Mouse (Mus musculus): ENCODE measurements at regions not wholly inside any gene's neighbourhood (a gene's known extent, or its start where the extent isn't known, plus 50 kb on each side); places are given as distances from the start of the nearest gene placed in this dataset.
"Not testable (repeated sequence)": the region's sequence is repeated elsewhere in the genome, so short reads cannot be mapped to it uniquely, and the experiment has no call there.

- H3K36me3 ChIP-seq (ENCODE audit: control insufficient read depth, insufficient read depth, low read length), result no peaks in the 10 kb centered on the region
- H3K9ac ChIP-seq (ENCODE audit: low read depth, low read length), result no peak overlapping the region
- H3K27ac ChIP-seq, result no peak overlapping the region
- peaks cover 1% of the 10 kb centered on the region for H3K4me1 ChIP-seq (ENCODE audit: control insufficient read depth, insufficient read depth, low read length)
- no peak for DNase-seq
- H3K27me3 ChIP-seq (ENCODE audit: control insufficient read depth, insufficient read depth, low read length), result no peaks in the 10 kb centered on the region
- intact Hi-C loops (cut with DNase I), result no loop called here
- no peaks in the 10 kb centered on the region for H3K79me2 ChIP-seq (replicated peaks; ENCODE audit: control insufficient read depth, insufficient read depth, low read length)
- H3K4me3 ChIP-seq, result no peak overlapping the region
- no peak for TF ChIP-seq CTCF (IDR thresholded peaks at IDR 0.05)
- no peak for TF ChIP-seq POLR2A (IDR thresholded peaks at IDR 0.05; ENCODE audit: insufficient read depth, low read depth, low read length)
- no peak for TF ChIP-seq EP300 (IDR thresholded peaks at IDR 0.05; ENCODE audit: insufficient read depth, low read depth, low read length)
- 60% methylated on average over 3 of the region's 3 CpGs for WGBS
These were observed 110.8 kb upstream of the Ahi1 start for GRCm38 (mm10) chr10:20841430-20842040.

GRCm38 (mm10) chr10:20838685-20839425 lies 113.5 kb upstream of the Ahi1 start:
- Histone ChIP-seq H3K79me2 (replicated peaks; ENCODE audit: control insufficient read depth, insufficient read depth, low read length) (no peaks in the 10 kb centered on the region), H3K36me3 (ENCODE audit: control insufficient read depth, insufficient read depth, low read length) (no peaks in the 10 kb centered on the region), H3K27ac (no peak overlapping the region), H3K4me3 (no peak overlapping the region), H3K9ac (ENCODE audit: low read depth, low read length) (no peak overlapping the region), H3K27me3 (ENCODE audit: control insufficient read depth, insufficient read depth, low read length) (no peaks in the 10 kb centered on the region), H3K4me1 (ENCODE audit: control insufficient read depth, insufficient read depth, low read length) (peaks cover 1% of the 10 kb centered on the region)
- TF ChIP-seq EP300 (IDR thresholded peaks at IDR 0.05; ENCODE audit: insufficient read depth, low read depth, low read length) (no peak), CTCF (IDR thresholded peaks at IDR 0.05) (no peak), POLR2A (IDR thresholded peaks at IDR 0.05; ENCODE audit: insufficient read depth, low read depth, low read length) (no peak)
- 39% methylated on average over 8 of the region's 8 CpGs for WGBS
- no peak for DNase-seq
- intact Hi-C loops (cut with DNase I), result no loop called here

GRCm38 (mm10) chr10:20836816-20837215 lies 111.9 kb upstream of the Pde7b start:
- H3K4me1 ChIP-seq (ENCODE audit: control insufficient read depth, insufficient read depth, low read length); H3K27me3 ChIP-seq (ENCODE audit: control insufficient read depth, insufficient read depth, low read length); DNase-seq; intact Hi-C loops (cut with DNase I); H3K36me3 ChIP-seq (ENCODE audit: control insufficient read depth, insufficient read depth, low read length); H3K27ac ChIP-seq; H3K9ac ChIP-seq (ENCODE audit: low read depth, low read length); H3K79me2 ChIP-seq (replicated peaks; ENCODE audit: control insufficient read depth, insufficient read depth, low read length); H3K4me3 ChIP-seq: not testable (repeated sequence)
- 87% methylated on average over 4 of the region's 4 CpGs for WGBS

GRCm38 (mm10) chr10:20834806-20835575 lies 110.1 kb upstream of the Pde7b start:
- Histone ChIP-seq H3K9ac (ENCODE audit: low read depth, low read length) (no peak overlapping the region), H3K79me2 (replicated peaks; ENCODE audit: control insufficient read depth, insufficient read depth, low read length) (no peaks in the 10 kb centered on the region), H3K27ac (no peak overlapping the region), H3K4me1 (ENCODE audit: control insufficient read depth, insufficient read depth, low read length) (peaks cover 1% of the 10 kb centered on the region), H3K4me3 (no peak overlapping the region), H3K27me3 (ENCODE audit: control insufficient read depth, insufficient read depth, low read length) (no peaks in the 10 kb centered on the region), H3K36me3 (ENCODE audit: control insufficient read depth, insufficient read depth, low read length) (no peaks in the 10 kb centered on the region)
- intact Hi-C loops (cut with DNase I), result no loop called here
- DNase-seq, result peak in 1 of 2 experiments; percentile 37
- 66% methylated on average over 11 of the region's 11 CpGs for WGBS
- no peak for TF ChIP-seq EP300 (IDR thresholded peaks at IDR 0.05; ENCODE audit: insufficient read depth, low read depth, low read length)
- TF ChIP-seq CTCF (IDR thresholded peaks at IDR 0.05), result no peak
- TF ChIP-seq POLR2A (IDR thresholded peaks at IDR 0.05; ENCODE audit: insufficient read depth, low read depth, low read length), result no peak

GRCm38 (mm10) chr10:20828304-20828703 lies 103.4 kb upstream of the Pde7b start:
- no peak overlapping the region for H3K4me3 ChIP-seq
- TF ChIP-seq EP300 (IDR thresholded peaks at IDR 0.05; ENCODE audit: insufficient read depth, low read depth, low read length), result no peak
- no peak for TF ChIP-seq CTCF (IDR thresholded peaks at IDR 0.05)
- TF ChIP-seq POLR2A (IDR thresholded peaks at IDR 0.05; ENCODE audit: insufficient read depth, low read depth, low read length), result no peak
- H3K27me3 ChIP-seq (ENCODE audit: control insufficient read depth, insufficient read depth, low read length), result no peaks in the 10 kb centered on the region
- H3K27ac ChIP-seq, result no peak overlapping the region
- H3K4me1 ChIP-seq (ENCODE audit: control insufficient read depth, insufficient read depth, low read length), result no peaks in the 10 kb centered on the region
- DNase-seq, result no peak
- no peaks in the 10 kb centered on the region for H3K79me2 ChIP-seq (replicated peaks; ENCODE audit: control insufficient read depth, insufficient read depth, low read length)
- H3K9ac ChIP-seq (ENCODE audit: low read depth, low read length), result no peak overlapping the region
- H3K36me3 ChIP-seq (ENCODE audit: control insufficient read depth, insufficient read depth, low read length), result no peaks in the 10 kb centered on the region
- intact Hi-C loops (cut with DNase I), result no loop called here
- WGBS, result 35% methylated on average over 1 of the region's 1 CpGs

GRCm38 (mm10) chr10:20827473-20827872 lies 102.6 kb upstream of the Pde7b start:
- no peak for DNase-seq
- H3K4me1 ChIP-seq (ENCODE audit: control insufficient read depth, insufficient read depth, low read length), result no peaks in the 10 kb centered on the region
- H3K27ac ChIP-seq, result no peak overlapping the region
- no peaks in the 10 kb centered on the region for H3K27me3 ChIP-seq (ENCODE audit: control insufficient read depth, insufficient read depth, low read length)
- no peak overlapping the region for H3K9ac ChIP-seq (ENCODE audit: low read depth, low read length)
- TF ChIP-seq EP300 (IDR thresholded peaks at IDR 0.05; ENCODE audit: insufficient read depth, low read depth, low read length) (no peak), POLR2A (IDR thresholded peaks at IDR 0.05; ENCODE audit: insufficient read depth, low read depth, low read length) (no peak), CTCF (IDR thresholded peaks at IDR 0.05) (no peak)
- no peaks in the 10 kb centered on the region for H3K36me3 ChIP-seq (ENCODE audit: control insufficient read depth, insufficient read depth, low read length)
- no peak overlapping the region for H3K4me3 ChIP-seq
- no peaks in the 10 kb centered on the region for H3K79me2 ChIP-seq (replicated peaks; ENCODE audit: control insufficient read depth, insufficient read depth, low read length)
- intact Hi-C loops (cut with DNase I), result no loop called here
